Mouse (Mus musculus): ENCODE data around the gene Otoa. TPM values are rescaled to one million over a fixed set of nuclear protein-coding genes. Genes with fewer than 3 reads are reported as not detected.

Gene Otoa
- polyA plus RNA-seq, 1 experiment from 2014 or later = 0.20 TPM

DNA sequence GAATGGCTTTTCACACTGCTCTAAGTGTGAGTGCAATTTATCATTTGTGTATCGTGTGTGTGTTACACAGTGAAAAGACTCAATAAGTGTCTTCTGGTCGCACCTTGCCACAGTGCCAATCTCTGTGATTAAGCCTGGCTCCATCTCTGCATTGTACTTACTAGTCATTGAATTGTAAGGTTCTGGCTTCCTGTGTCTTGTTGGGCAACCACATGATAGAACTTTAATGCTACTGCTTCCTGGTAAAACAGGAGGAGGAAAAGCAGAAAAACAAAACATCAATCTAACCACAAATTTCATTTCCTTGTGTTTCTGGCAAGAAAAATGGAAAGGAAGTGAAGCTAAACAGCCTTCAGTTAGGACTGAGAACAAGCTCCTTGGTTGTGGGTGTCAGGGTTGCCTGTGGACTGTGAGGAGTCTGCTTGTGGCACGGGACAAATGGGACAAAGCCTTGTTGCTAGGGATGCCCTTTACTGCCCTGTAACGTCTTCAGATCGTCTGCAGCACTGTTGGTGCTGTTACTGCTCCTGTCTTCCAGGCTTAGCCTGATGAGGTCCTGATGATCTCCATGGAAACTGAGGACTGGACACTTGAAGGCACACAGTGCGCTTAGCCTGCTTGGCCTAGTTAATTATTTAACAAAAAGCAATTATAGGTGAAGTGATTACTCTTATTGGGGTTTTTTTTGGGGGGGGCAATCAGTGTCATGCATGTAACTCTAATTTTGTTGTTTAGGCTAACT lies 21.8 kb upstream of the Otoa start:
- H3K27me3 ChIP-seq (replicated peaks) = no peaks in the 10 kb centered on the region
- no peaks in the 10 kb centered on the region for H3K9me3 ChIP-seq
- no peak overlapping the region for H3K27ac ChIP-seq
- no peak overlapping the region for H3K4me3 ChIP-seq (replicated peaks)
- 55% methylated on average over 6 of the region's 6 CpGs for WGBS
- H3K4me2 ChIP-seq (replicated peaks) = no peak overlapping the region
- no peak overlapping the region for H3K9ac ChIP-seq
- peaks cover 3% of the 10 kb centered on the region; the same call in 1 of the 2 replicates for H3K4me1 ChIP-seq (replicated peaks)
- 0 out of 2 replicates have a peak, but pooled peaks cover 3% of the 10 kb centered on the region for H3K36me3 ChIP-seq
- ATAC-seq = 0 out of 2 replicates have a peak, but pooled peaks have one; percentile 30

DNA sequence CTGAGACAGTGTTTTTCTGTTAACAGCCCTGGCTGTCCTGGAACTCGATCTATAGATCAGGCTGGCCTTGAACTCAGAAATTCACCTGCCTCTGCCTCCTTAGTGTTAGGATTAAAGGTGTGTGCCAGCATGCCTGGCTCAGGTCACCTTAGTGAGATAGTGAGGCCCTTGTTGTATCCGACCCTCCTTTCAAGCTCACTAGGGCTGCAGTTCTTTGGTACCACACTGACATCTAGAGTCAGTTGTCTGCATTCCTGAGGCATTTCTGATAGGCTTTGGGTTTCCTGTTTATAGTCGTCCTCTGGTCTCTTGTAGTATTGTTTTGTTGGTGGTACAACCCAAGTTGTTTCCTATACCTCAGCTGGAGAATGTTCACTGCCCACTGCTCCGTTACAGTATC lies 17.1 kb upstream of the Otoa start:
- Histone ChIP-seq H3K4me2 (replicated peaks) (no peak overlapping the region), H3K27ac (no peak overlapping the region), H3K4me3 (replicated peaks) (no peak overlapping the region), H3K9me3 (no peaks in the 10 kb centered on the region), H3K27me3 (replicated peaks) (no peaks in the 10 kb centered on the region), H3K36me3 (no peaks in the 10 kb centered on the region), H3K9ac (no peak overlapping the region), H3K4me1 (replicated peaks) (0 out of 2 replicates have a peak, but pooled peaks cover 3% of the 10 kb centered on the region)
- ATAC-seq = peak; percentile 59; the same call in 1 of the 2 replicates
- WGBS = 53% methylated on average over 4 of the region's 4 CpGs

DNA sequence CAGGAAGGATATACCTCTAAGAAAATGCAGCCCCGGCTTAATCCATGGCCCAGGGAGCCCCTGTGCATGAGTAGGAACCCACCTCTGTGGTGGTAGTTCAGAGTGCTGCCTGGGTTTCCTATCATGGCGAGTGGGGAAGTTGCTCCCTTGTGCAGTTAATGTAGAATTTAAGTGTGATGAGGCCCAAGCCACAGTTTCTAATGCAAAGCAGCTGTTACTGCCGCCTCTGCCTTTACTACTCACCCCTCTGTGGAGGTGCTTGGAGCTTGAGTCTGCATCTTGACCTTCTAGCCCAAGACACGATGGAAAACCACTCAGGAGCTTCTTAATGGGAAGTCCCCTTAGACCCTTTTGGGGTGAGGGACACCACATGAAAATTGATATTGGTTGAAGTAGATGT lies 10.2 kb upstream of the Otoa start:
- H3K27ac ChIP-seq = no peak overlapping the region
- H3K27me3 ChIP-seq (replicated peaks) = no peaks in the 10 kb centered on the region
- 96% methylated on average over 4 of the region's 4 CpGs for WGBS
- no peaks in the 10 kb centered on the region for H3K9me3 ChIP-seq
- H3K4me2 ChIP-seq (replicated peaks) = no peak overlapping the region
- no peak overlapping the region for H3K9ac ChIP-seq
- no peak overlapping the region for H3K4me3 ChIP-seq (replicated peaks)
- H3K4me1 ChIP-seq (replicated peaks) = no peaks in the 10 kb centered on the region
- no peak for ATAC-seq
- peaks cover 16% of the 10 kb centered on the region for H3K36me3 ChIP-seq

DNA sequence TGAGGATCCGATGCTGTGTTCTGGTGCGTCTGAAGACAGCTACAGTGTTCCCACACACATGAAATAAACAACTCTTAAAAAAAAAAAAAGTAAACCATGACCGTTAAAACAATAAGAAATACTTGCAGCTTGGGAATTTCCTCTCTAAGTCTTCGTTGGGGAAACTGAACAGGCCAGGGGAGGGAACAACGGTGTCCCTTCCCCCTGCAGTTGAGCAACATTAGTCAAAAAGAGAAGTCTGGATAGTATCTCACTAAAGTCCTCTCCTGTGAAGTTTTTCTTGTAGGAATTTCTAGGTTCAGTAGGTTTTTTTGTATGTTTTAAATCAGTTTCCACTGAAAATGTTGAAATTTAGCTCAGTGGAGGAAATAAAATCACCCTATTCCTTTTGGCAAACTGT lies 8.9 kb upstream of the Otoa start:
- WGBS = 57% methylated on average over 5 of the region's 5 CpGs
- Histone ChIP-seq H3K36me3 (peaks cover 21% of the 10 kb centered on the region), H3K9me3 (no peaks in the 10 kb centered on the region), H3K9ac (no peak overlapping the region), H3K4me1 (replicated peaks) (no peaks in the 10 kb centered on the region), H3K4me3 (replicated peaks) (no peak overlapping the region), H3K27ac (no peak overlapping the region), H3K27me3 (replicated peaks) (no peaks in the 10 kb centered on the region), H3K4me2 (replicated peaks) (no peak overlapping the region)
- ATAC-seq = no peak

DNA sequence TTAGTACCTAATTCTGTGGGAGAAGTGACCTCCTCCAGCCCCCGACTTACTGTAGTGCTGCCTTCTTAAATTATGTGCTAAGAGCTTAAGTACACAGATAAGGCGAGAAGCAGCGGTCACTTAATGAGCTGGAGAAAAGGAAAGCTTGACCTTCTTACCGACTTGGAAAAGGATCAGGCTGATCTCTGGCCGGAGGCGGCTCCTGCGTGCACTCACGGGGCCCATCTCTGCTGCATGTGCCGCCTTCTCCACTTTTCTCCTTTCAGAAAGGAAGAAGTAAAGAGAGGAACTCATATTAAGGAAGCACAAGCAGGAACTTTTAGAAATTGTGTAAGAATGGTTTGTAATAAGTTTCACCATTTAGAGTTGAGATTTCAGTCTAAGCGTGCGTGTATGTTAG lies 7.2 kb upstream of the Otoa start, which contains the start of gene Igsf6:
Igsf6 (minus strand) TSS at position 292 of the 400 bp plus-strand sequence.
- Histone ChIP-seq H3K9me3 (no peaks in the 10 kb centered on the region), H3K27ac (peak within 1 kb of the TSS; percentile 7; the same call in 1 of the 2 replicates), H3K36me3 (peaks cover 21% of the 10 kb centered on the region), H3K4me1 (replicated peaks) (no peaks in the 10 kb centered on the region), H3K9ac (no peak within 1 kb of the TSS), H3K27me3 (replicated peaks) (no peaks in the 10 kb centered on the region), H3K4me2 (replicated peaks) (no peak within 1 kb of the TSS), H3K4me3 (replicated peaks) (no peak within 1 kb of the TSS)
- no peak for ATAC-seq
- WGBS = 64% methylated on average over 11 of the region's 11 CpGs

DNA sequence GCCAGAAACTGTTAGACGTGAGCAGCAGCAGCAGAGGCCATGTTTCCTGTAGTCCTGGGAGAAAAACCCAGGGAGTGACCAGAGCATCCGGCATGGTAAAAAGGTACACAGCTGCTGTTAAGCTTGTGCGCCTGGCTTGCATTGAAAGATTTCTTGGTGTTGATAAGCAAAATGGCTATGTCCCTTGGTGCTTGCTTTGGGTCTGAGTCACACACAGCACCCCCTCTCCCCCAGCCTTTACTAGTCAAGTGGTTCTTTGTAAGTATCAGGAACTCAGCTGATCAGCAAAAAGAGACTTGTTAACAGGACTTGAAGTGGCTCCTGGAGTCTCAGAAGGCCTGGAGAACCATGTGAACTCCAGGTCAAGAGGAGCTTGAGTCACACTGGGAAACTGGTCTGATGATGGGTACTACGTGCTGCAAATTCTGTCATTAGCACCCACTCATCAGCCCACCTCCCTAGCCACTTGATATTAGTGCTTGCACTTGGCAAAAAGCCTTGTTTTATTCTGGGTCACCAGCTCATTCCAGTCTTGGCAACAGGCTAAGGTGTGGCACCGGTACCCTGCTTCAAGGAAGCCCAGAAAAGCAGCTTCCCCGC lies 6.5 kb upstream of the Otoa start:
- H3K9ac ChIP-seq = no peak overlapping the region
- H3K36me3 ChIP-seq = peaks cover 21% of the 10 kb centered on the region
- H3K4me2 ChIP-seq (replicated peaks) = no peak overlapping the region
- peak overlapping the region; percentile 7; the same call in 1 of the 2 replicates for H3K27ac ChIP-seq
- no peak for ATAC-seq
- no peaks in the 10 kb centered on the region for H3K27me3 ChIP-seq (replicated peaks)
- no peak overlapping the region for H3K4me3 ChIP-seq (replicated peaks)
- no peaks in the 10 kb centered on the region for H3K4me1 ChIP-seq (replicated peaks)
- H3K9me3 ChIP-seq = no peaks in the 10 kb centered on the region
- WGBS = 82% methylated on average over 6 of the region's 6 CpGs

DNA sequence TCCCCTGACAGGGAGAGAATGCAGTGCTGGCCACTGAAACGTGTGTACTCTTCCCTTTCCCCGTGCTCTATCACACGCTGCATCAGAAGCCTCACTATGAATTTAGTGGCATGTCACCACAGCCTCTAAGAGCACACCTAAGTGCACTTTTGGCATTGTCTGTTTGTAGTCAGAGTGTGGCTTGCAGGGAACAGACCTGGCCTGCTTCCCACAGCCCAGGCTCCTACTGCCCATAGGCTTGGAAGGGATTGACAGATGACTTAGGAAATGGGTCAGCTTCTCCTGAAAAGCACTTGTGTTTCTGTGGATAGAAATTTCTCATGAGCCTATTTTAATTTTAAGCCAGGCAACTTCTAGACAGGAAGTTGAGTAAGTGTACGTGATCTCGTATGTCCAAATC lies 6.0 kb upstream of the Otoa start:
- no peak overlapping the region for H3K27ac ChIP-seq
- H3K4me2 ChIP-seq (replicated peaks) = no peak overlapping the region
- no peaks in the 10 kb centered on the region for H3K9me3 ChIP-seq
- no peaks in the 10 kb centered on the region for H3K4me1 ChIP-seq (replicated peaks)
- H3K36me3 ChIP-seq = peaks cover 17% of the 10 kb centered on the region
- 80% methylated on average over 5 of the region's 5 CpGs for WGBS
- H3K9ac ChIP-seq = no peak overlapping the region
- no peaks in the 10 kb centered on the region for H3K27me3 ChIP-seq (replicated peaks)
- ATAC-seq = no peak
- H3K4me3 ChIP-seq (replicated peaks) = no peak overlapping the region

DNA sequence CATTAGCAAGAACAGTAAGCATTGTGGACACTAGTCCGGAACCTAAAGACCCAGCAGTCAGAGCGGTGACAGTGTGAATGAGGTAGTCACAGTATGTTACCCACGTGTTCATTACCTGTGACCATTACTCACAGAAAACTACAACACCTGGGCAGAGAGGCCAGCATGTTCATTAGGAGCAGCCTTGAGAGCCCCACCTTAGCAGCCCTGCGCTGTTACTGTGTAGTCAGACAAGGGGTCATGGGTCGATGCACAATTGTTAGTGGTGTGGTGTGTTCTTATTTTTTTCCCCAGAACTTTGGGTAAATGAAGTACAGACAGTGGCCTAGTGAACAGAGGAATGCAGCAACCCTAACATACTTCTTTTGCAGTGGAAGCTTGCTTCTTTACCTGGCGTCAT lies 4.1 kb upstream of the Otoa start:
- Histone ChIP-seq H3K4me2 (replicated peaks) (no peak overlapping the region), H3K9me3 (no peaks in the 10 kb centered on the region), H3K27ac (no peak overlapping the region), H3K36me3 (peaks cover 14% of the 10 kb centered on the region), H3K27me3 (replicated peaks) (no peaks in the 10 kb centered on the region), H3K4me3 (replicated peaks) (no peak overlapping the region), H3K9ac (no peak overlapping the region), H3K4me1 (replicated peaks) (no peaks in the 10 kb centered on the region)
- WGBS = 93% methylated on average over 6 of the region's 6 CpGs
- no peak; the same call in 1 of the 2 replicates for ATAC-seq

DNA sequence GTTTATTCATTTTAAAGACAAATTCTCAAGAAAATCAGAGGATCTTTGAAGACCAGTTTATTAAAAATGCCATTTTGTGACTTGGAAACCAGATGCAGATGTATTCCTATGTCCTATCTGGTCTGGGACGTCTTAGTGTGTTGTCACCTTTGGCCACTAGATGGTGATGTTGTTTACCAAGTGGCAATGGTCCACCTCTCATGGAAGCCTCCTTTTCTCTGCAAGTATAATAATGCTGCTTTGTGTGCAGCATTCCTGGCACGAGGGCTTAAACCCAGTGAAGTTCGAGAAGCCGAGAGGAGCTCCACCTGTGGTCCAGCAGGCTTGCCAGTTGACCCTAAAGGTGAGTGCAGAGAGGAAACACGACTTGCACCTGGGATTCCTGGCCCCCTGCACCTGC lies 3.6 kb upstream of the Otoa start:
- no peak overlapping the region for H3K9ac ChIP-seq
- H3K27ac ChIP-seq = no peak overlapping the region
- H3K36me3 ChIP-seq = peaks cover 14% of the 10 kb centered on the region
- no peaks in the 10 kb centered on the region for H3K9me3 ChIP-seq
- peak; percentile 75 for ATAC-seq
- H3K4me2 ChIP-seq (replicated peaks) = no peak overlapping the region
- H3K4me1 ChIP-seq (replicated peaks) = no peaks in the 10 kb centered on the region
- WGBS = 30% methylated on average over 5 of the region's 5 CpGs
- no peaks in the 10 kb centered on the region for H3K27me3 ChIP-seq (replicated peaks)
- H3K4me3 ChIP-seq (replicated peaks) = no peak overlapping the region

DNA sequence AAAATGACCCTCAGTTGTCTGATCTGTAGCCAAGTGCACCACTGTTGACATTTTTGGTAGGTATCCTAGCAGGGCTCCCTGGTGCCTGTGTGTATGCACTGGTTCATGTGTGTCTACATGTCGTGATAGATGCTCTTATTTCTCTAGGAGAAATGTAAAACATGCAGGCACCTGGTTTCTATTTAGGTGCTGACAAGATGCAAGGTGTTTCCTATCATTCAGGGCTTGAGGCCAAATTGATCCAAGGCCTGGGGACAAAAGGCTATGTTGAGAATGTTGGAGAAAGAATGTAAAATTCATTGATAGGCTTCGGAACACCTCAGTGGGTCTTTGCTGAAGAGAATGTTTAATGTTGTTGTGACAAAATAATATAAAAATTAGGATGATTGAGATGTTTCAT lies 366 bp downstream of the Otoa start:
- H3K4me1 ChIP-seq (replicated peaks) = no peaks in the 10 kb centered on the region
- no peaks in the 10 kb centered on the region for H3K27me3 ChIP-seq (replicated peaks)
- WGBS = 76% methylated on average over 2 of the region's 2 CpGs
- no peaks in the 10 kb centered on the region for H3K9me3 ChIP-seq
- no peak overlapping the region for H3K4me2 ChIP-seq (replicated peaks)
- peaks cover 3% of the 10 kb centered on the region; the same call in 1 of the 2 replicates for H3K36me3 ChIP-seq
- no peak overlapping the region for H3K27ac ChIP-seq
- no peak overlapping the region for H3K4me3 ChIP-seq (replicated peaks)
- no peak for ATAC-seq
- H3K9ac ChIP-seq = no peak overlapping the region

DNA sequence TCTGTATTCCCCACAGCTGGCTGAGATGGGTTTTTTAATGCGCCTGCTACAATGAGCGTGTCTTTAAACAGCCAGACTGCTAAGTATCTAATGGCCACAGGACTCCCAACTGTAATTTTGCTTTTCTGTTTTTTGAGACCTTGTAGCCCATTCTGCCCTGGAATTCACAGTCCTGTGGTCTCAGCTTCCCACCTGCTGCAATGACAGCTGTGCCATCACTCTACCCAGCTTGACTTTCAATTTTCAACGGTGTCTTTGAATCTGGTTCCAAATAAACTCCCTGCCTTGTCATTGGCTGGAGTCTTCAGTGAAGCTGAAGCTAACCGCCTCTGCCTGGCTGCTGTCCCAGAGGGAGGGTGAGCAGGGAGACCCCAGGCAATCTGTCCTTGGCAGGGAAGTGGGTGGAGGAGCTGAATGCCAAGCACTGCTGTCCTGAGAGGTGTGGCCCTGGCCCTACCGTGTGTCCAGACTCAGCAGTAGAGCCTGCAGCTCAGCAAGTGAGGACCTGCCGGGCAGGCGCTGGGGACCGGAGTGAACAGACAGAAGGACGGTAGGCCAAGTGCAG lies 1.6 kb downstream of the Otoa start:
- Histone ChIP-seq H3K4me3 (replicated peaks) (no peak overlapping the region), H3K27me3 (replicated peaks) (no peaks in the 10 kb centered on the region), H3K36me3 (no peaks in the 10 kb centered on the region), H3K4me2 (replicated peaks) (no peak overlapping the region), H3K27ac (no peak overlapping the region), H3K9me3 (no peaks in the 10 kb centered on the region), H3K9ac (no peak overlapping the region), H3K4me1 (replicated peaks) (no peaks in the 10 kb centered on the region)
- no peak for ATAC-seq
- WGBS = 72% methylated on average over 9 of the region's 9 CpGs

DNA sequence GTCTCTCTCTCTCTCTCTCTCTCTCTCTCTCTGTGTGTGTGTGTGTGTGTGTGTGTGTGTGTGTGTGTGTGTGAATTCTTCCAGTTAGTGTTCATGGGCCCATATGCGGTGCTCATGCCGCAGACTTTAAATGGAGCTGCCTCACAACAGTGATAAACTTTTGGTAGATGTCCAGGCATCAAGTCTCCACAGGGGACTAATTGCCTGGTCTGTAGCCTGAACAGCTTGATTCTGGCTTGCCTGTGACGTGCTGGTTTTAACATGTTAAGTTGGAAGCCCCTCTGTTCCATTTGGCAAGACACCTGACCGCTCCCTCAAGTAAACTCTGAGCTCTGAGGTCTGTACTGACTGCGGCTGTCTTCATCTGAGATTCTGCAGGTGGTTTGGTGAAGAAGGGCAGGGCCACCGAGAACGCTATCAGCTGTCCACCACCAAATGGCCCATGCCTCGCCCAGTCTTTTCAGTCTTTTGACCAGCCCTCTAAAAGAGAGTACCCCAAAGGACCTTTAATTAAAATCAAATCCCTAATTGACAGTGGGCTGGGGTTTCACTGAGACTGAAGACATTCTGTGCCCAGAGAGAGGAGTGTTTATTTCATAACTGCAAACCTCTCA lies 3.5 kb downstream of the Otoa start:
- H3K27ac ChIP-seq = no peak overlapping the region
- no peaks in the 10 kb centered on the region for H3K27me3 ChIP-seq (replicated peaks)
- ATAC-seq = no peak
- no peak overlapping the region for H3K4me2 ChIP-seq (replicated peaks)
- no peak overlapping the region for H3K4me3 ChIP-seq (replicated peaks)
- WGBS = 61% methylated on average over 8 of the region's 8 CpGs
- H3K4me1 ChIP-seq (replicated peaks) = no peaks in the 10 kb centered on the region
- no peak overlapping the region for H3K9ac ChIP-seq
- H3K36me3 ChIP-seq = no peaks in the 10 kb centered on the region
- H3K9me3 ChIP-seq = no peaks in the 10 kb centered on the region
